Mouse (Mus musculus): ENCODE results near the gene Kmt5a. TPM values are rescaled to one million over a fixed set of nuclear protein-coding genes. Genes with fewer than 3 reads are reported as not detected.
A peak's percentile ranks its signal among the peaks of the same experiment; 100 is the strongest.

The Kmt5a gene
- polyA plus RNA-seq, 1 experiment from 2014 or later, result 60.9 TPM

DNA sequence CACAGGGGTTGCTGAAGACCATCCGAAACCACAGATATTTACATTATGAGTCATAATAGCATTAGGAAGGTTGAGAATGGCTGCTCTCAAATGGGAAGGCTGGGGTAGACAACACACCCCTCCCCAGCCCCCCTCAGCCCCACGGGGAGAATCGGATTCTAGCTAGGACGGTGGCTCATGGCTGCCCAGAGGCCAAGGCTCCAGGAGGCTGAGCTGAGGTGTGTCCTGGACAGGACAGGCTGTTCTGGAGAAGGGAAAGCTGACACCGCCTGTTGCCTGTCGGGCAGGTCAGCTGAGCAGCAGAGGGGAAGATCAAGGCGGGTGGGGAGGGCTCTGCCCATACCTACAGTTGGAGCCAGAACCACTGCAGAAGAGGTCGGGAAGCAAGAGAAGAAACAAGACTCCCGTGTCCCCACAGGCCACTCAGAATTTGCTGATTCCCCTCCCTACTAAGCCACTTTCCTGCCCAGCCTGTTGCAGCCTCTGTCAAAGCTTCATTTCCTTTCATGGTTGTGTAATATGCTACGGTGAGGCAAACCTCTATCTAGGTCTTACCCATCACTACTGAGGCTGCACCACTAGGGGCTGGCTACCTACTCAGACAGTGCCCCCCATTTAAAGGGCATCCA, 67.1 kb downstream of the Kmt5a start:
- peak; percentile 38; the same call in 1 of the 2 replicates for ATAC-seq (ENCODE audit: insufficient number of reproducible peaks, insufficient read depth, low FRiP score, low TSS enrichment)
- Histone ChIP-seq H3K9ac (no peak overlapping the region), H3K9me3 (no peaks in the 10 kb centered on the region), H3K4me1 (peaks cover 8% of the 10 kb centered on the region), H3K36me3 (peaks cover 46% of the 10 kb centered on the region), H3K4me2 (replicated peaks) (no peak overlapping the region), H3K27me3 (no peaks in the 10 kb centered on the region), H3K27ac (peak overlapping the region; percentile 25; the same call in 1 of the 2 replicates), H3K4me3 (no peak overlapping the region)
- WGBS, result 46% methylated on average over 10 of the region's 10 CpGs

DNA sequence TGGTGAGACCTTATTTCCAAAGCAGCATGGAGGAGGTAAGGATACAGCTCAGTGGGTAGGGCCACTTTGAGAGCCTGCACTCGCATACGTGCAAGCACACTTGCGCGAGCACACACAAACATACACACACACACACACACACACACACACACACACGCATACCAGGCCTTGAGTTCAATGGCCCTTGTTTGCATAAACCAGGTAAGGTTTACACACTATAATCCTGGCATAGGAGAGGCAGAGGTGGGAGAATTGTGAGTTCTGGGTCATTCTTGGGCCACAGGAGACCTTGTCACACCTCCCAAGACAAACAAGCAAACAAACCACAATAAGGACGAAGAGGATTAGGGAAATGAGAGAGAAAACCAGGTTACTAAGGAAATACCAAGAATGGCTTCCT, 69.5 kb downstream of the Kmt5a start:
- no peaks in the 10 kb centered on the region for H3K27me3 ChIP-seq
- no peak overlapping the region for H3K27ac ChIP-seq
- H3K9me3 ChIP-seq, result no peaks in the 10 kb centered on the region
- peaks cover 8% of the 10 kb centered on the region for H3K4me1 ChIP-seq
- no peak overlapping the region for H3K9ac ChIP-seq
- H3K4me2 ChIP-seq (replicated peaks), result no peak overlapping the region
- no peak overlapping the region for H3K4me3 ChIP-seq
- H3K36me3 ChIP-seq, result peaks cover 45% of the 10 kb centered on the region
- ATAC-seq (ENCODE audit: insufficient number of reproducible peaks, insufficient read depth, low FRiP score, low TSS enrichment), result no peak
- WGBS, result 93% methylated on average over 6 of the region's 6 CpGs

DNA sequence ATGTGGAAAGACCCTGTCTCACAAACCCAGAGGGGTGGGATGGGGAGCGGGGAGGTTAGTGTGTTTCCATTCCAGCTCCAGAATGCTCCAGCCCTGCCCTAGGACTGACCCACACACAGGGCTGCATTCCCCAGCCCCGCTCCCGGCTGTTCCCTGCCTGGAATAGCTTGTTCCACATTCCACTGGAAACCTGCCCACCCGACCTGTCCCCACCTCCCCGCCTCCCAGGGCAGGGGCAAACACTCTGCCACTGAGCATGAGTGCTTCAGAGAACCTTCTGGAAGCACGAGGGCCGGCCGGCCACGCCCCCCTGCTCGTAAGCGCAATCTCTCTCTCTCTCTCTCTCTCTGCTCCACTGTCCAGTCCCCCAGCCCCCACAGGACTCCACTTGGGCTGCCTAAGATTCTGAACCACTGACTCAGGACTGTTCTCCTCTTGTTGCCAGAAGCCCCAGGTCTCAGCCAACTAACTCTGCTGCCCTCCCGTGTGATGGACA, 70.1 kb downstream of the Kmt5a start:
- whole genome bisulfite sequencing, result 75% methylated on average over 12 of the region's 12 CpGs
- Histone ChIP-seq H3K36me3 (peaks cover 45% of the 10 kb centered on the region), H3K9me3 (no peaks in the 10 kb centered on the region), H3K4me2 (replicated peaks) (no peak overlapping the region), H3K9ac (no peak overlapping the region), H3K4me1 (peaks cover 8% of the 10 kb centered on the region), H3K4me3 (no peak overlapping the region), H3K27me3 (no peaks in the 10 kb centered on the region), H3K27ac (no peak overlapping the region)
- no peak for ATAC-seq (ENCODE audit: insufficient number of reproducible peaks, insufficient read depth, low FRiP score, low TSS enrichment)

DNA sequence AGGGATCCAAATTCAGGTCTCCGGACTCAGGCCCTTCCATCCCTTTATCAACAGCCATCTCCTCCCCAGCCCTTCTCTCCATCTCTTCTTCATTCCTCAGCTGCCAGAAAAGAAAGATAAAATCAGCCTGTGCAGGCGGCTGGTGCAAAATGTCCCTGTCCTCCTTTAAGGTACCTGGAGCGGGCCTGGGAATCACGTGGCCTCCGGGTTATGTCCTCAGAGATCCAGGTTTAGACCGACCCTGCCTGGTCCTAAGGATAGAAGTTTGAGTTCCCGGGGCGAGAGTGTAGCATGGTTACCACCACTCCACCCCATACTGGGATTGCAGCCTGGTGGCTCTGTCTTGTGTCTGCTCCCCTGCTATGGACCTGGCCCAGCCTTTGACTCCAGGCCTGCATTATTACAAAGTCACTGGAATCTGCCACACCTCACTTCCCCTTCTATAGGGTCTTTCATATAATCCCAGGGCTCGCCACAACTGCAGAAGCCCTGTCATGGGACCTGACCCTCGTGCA, 70.9 kb downstream of the Kmt5a start:
- ATAC-seq (ENCODE audit: insufficient number of reproducible peaks, insufficient read depth, low FRiP score, low TSS enrichment), result no peak
- H3K27me3 ChIP-seq, result no peaks in the 10 kb centered on the region
- H3K4me3 ChIP-seq, result no peak overlapping the region
- peak overlapping the region; percentile 30; the same call in 1 of the 2 replicates for H3K9ac ChIP-seq
- no peak overlapping the region for H3K4me2 ChIP-seq (replicated peaks)
- no peaks in the 10 kb centered on the region for H3K9me3 ChIP-seq
- WGBS, result 87% methylated on average over 10 of the region's 10 CpGs
- H3K4me1 ChIP-seq, result peaks cover 8% of the 10 kb centered on the region
- H3K36me3 ChIP-seq, result peaks cover 51% of the 10 kb centered on the region
- no peak overlapping the region for H3K27ac ChIP-seq

Small RNA genes within 50 kb of the gene (microRNA-seq; reads per million reads assigned to microRNA genes)
- 0.91 reads per million for gene Gm27486

Other genes starting within 250 kb of the Kmt5a start
- gene Pitpnm2, start 190.2 kb upstream of the Kmt5a start, polyA plus RNA-seq (2016; fragmentation: Nextera tagmentation; extraction: Ambion mirVana), result 4.4 and 4.8 TPM in 2 replicates
- gene Mphosph9, start 112.0 kb upstream of the Kmt5a start, polyA plus RNA-seq (2016; fragmentation: Nextera tagmentation; extraction: Ambion mirVana), result 15.3 and 17.0 TPM in 2 replicates
- 17.2 and 18.1 TPM in 2 replicates for gene 2810006K23Rik, start 111.8 kb upstream of the Kmt5a start, polyA plus RNA-seq (2016; fragmentation: Nextera tagmentation; extraction: Ambion mirVana)
- gene Cdk2ap1, start 76.8 kb upstream of the Kmt5a start, polyA plus RNA-seq (2016; fragmentation: Nextera tagmentation; extraction: Ambion mirVana), result 82.6 and 143 TPM in 2 replicates
- gene Sbno1, start 13.9 kb upstream of the Kmt5a start, polyA plus RNA-seq (2016; fragmentation: Nextera tagmentation; extraction: Ambion mirVana), result 94.4 and 94.7 TPM in 2 replicates
- 29.5 and 30.7 TPM in 2 replicates for gene Rilpl2, start 38.4 kb downstream of the Kmt5a start, polyA plus RNA-seq (2016; fragmentation: Nextera tagmentation; extraction: Ambion mirVana)
- gene Snrnp35, start 43.2 kb downstream of the Kmt5a start, polyA plus RNA-seq (2016; fragmentation: Nextera tagmentation; extraction: Ambion mirVana), result 26.5 and 27.2 TPM in 2 replicates
- gene Rilpl1, start 91.5 kb downstream of the Kmt5a start, polyA plus RNA-seq (2016; fragmentation: Nextera tagmentation; extraction: Ambion mirVana), result 29.2 and 29.6 TPM in 2 replicates
- 453 and 479 TPM in 2 replicates for gene Tmed2, start 100.8 kb downstream of the Kmt5a start, polyA plus RNA-seq (2016; fragmentation: Nextera tagmentation; extraction: Ambion mirVana)
- gene Ddx55, start 112.9 kb downstream of the Kmt5a start, polyA plus RNA-seq (2016; fragmentation: Nextera tagmentation; extraction: Ambion mirVana), result 17.4 and 18.3 TPM in 2 replicates
- gene Eif2b1, start 139.2 kb downstream of the Kmt5a start, polyA plus RNA-seq (2016; fragmentation: Nextera tagmentation; extraction: Ambion mirVana), result 71.6 and 72.6 TPM in 2 replicates
- gene Gtf2h3, start 139.2 kb downstream of the Kmt5a start, polyA plus RNA-seq (2016; fragmentation: Nextera tagmentation; extraction: Ambion mirVana), result 75.8 and 76.3 TPM in 2 replicates
- gene Atp6v0a2, start 188.6 kb downstream of the Kmt5a start, polyA plus RNA-seq (2016; fragmentation: Nextera tagmentation; extraction: Ambion mirVana), result 49.3 and 53.0 TPM in 2 replicates

Data from embryonic facial prominence, embryonic 12.5 days (tissue).